In genomic region chr6:72694791-72695204, GRCm38 (mm10) we compare ENCODE assay signal across 9 mouse cellular contexts.
DNase-seq lines count a peak whose midpoint lies in the region; ATAC-seq and TF ChIP-seq lines count a peak whose summit lies in the region.
"Had no signal": no experiment of that assay in that cellular context is flagged by ENCODE, and none has a peak within 500 bp of the region (broad histone marks: within the 10 kb centered on the region; RNA-seq: fewer than 3 reads in every experiment).

No protein-coding gene starts in this region.

- no peak overlapping the region for H3K4me3 ChIP-seq in kidney, embryonic 16.5 days (ENCODE audit: low read length)
- no peak overlapping the region for H3K4me3 ChIP-seq in embryonic facial prominence, embryonic 10.5 days
- H3K4me3 ChIP-seq in limb, embryonic 13.5 days: no peak overlapping the region
- no peak overlapping the region for H3K4me3 ChIP-seq in layer of hippocampus, adult 2 months

- TF ChIP-seq CTCF in layer of hippocampus, adult 2 months (conservative IDR thresholded peaks at IDR 0.05): no peak

- 35% methylated on average over 10 of the region's 10 CpGs for WGBS in kidney, embryonic 16.5 days
- 71% methylated on average over 10 of the region's 10 CpGs for WGBS in embryonic facial prominence, embryonic 10.5 days
- WGBS in limb, embryonic 13.5 days: 73% methylated on average over 10 of the region's 10 CpGs

- peak; percentile 93 for DNase-seq in heart, adult 11 months
- no peak for DNase-seq in heart, adult 9 months (ENCODE audit: low spot score in 2 of 2)
- no peak for DNase-seq in kidney, postnatal 25 days
- DNase-seq in embryonic facial prominence, embryonic 10.5 days (ENCODE audit: low spot score): no peak
- no peak for DNase-seq in layer of hippocampus, adult 2 months (ENCODE audit: low spot score in 2 of 2)
- DNase-seq: spleen, adult 18-20 months had no signal

- H3K9me3 ChIP-seq in kidney, embryonic 16.5 days (ENCODE audit: low read length): no peaks in the 10 kb centered on the region
- H3K9me3 ChIP-seq in embryonic facial prominence, embryonic 10.5 days: no peaks in the 10 kb centered on the region
- no peaks in the 10 kb centered on the region for H3K9me3 ChIP-seq in limb, embryonic 13.5 days

- H3K4me1 ChIP-seq in kidney, embryonic 16.5 days (ENCODE audit: insufficient read depth, low read length): peaks cover 81% of the 10 kb centered on the region
- peaks cover 96% of the 10 kb centered on the region for H3K4me1 ChIP-seq in embryonic facial prominence, embryonic 10.5 days
- H3K4me1 ChIP-seq in limb, embryonic 13.5 days: peaks cover 83% of the 10 kb centered on the region

- ATAC-seq in kidney, embryonic 16.5 days (ENCODE audit: low FRiP score, low TSS enrichment): no peak
- no peak for ATAC-seq in limb, embryonic 13.5 days (ENCODE audit: low FRiP score, low read depth)
- ATAC-seq: Patski had no signal

- H3K27me3 ChIP-seq in kidney, embryonic 16.5 days (ENCODE audit: insufficient read depth, low read length): no peaks in the 10 kb centered on the region
- H3K27me3 ChIP-seq in embryonic facial prominence, embryonic 10.5 days (replicated peaks; ENCODE audit: low read depth, poor library complexity, severe bottlenecking): no peaks in the 10 kb centered on the region
- H3K27me3 ChIP-seq in limb, embryonic 13.5 days: no peaks in the 10 kb centered on the region
- H3K27me3 ChIP-seq: Patski had no signal

- no peak overlapping the region for H3K4me2 ChIP-seq in kidney, embryonic 16.5 days (replicated peaks; ENCODE audit: low read depth, low read length)
- no peak overlapping the region for H3K4me2 ChIP-seq in limb, embryonic 13.5 days (replicated peaks)

- H3K36me3 ChIP-seq in kidney, embryonic 16.5 days (ENCODE audit: insufficient read depth, low read length): no peaks in the 10 kb centered on the region
- peaks cover 9% of the 10 kb centered on the region; the same call in 1 of the 2 replicates for H3K36me3 ChIP-seq in embryonic facial prominence, embryonic 10.5 days (replicated peaks)
- peaks cover 4% of the 10 kb centered on the region; the same call in 1 of the 2 replicates for H3K36me3 ChIP-seq in limb, embryonic 13.5 days

- H3K9ac ChIP-seq in kidney, embryonic 16.5 days (replicated peaks; ENCODE audit: low read length): peak overlapping the region; percentile 33; the same call in 1 of the 2 replicates
- no peak overlapping the region for H3K9ac ChIP-seq in limb, embryonic 13.5 days

- H3K27ac ChIP-seq in kidney, embryonic 16.5 days (ENCODE audit: low read length): peak overlapping the region; percentile 78
- peak overlapping the region; percentile 27 for H3K27ac ChIP-seq in embryonic facial prominence, embryonic 10.5 days (replicated peaks)
- peak overlapping the region; percentile 23; the same call in 1 of the 2 replicates for H3K27ac ChIP-seq in limb, embryonic 13.5 days
- no peak overlapping the region for H3K27ac ChIP-seq in layer of hippocampus, adult 2 months
